In the genomic region with DNA sequence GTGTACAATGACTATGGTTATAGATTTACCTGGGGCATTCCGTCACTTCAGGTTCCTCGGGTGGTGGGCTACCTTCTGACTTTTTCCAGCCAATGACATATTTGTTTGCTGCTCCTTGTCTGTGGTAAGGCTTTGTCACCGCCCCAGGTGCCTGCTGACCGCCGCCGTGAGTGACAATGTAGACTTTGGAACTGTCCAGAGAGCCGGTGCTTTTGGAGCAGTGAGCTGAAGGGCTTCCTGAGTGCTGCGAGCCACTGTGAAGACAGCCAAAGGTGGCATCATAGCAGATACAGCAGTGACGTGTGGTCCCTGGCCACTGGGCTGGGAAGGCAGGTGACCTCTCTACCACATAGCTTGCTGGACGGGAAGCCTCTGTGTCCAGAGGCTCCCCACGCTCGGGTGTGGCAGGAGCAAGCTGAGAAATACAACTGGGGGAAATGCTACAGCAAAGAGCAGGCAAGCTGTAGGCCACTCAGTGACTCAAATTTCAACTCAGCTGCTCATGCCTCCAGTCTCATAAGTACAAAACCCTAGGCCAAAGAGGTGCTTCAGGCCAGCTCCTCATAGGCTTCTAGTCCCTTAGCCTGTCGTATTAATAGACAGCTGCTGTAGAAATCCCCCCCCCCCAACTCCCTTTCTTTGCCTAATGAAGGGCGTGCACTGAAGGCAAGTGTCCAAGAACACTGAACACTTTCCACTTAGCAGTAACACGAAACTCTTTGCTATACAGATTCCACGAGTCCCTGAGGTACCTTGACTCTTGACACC, we compare ENCODE assay signal across 14 mouse cellular contexts.
A peak's percentile ranks its signal among the peaks of the same experiment; 100 is the strongest.
DNase-seq lines count a peak whose midpoint lies in the region; ATAC-seq and TF ChIP-seq lines count a peak whose summit lies in the region.
"Had no signal": no experiment of that assay in that cellular context is flagged by ENCODE, and none has a peak within 500 bp of the region (broad histone marks: within the 10 kb centered on the region; RNA-seq: fewer than 3 reads in every experiment).

No protein-coding gene starts in this region.

- H3K9ac ChIP-seq in limb, embryonic 14.5 days (ENCODE audit: low read depth, low read length, severe bottlenecking) = no peak overlapping the region
- H3K9ac ChIP-seq in heart, embryonic 14.5 days (ENCODE audit: low read length) = peak overlapping the region; percentile 60
- H3K9ac ChIP-seq: forebrain, embryonic 15.5 days; hindbrain, embryonic 12.5 days; midbrain, embryonic 13.5 days had no signal

- H3K9me3 ChIP-seq in limb, embryonic 14.5 days (ENCODE audit: control insufficient read depth, low read length) = no peaks in the 10 kb centered on the region; the same call in 1 of the 2 replicates
- no peaks in the 10 kb centered on the region for H3K9me3 ChIP-seq in limb, embryonic 10.5 days (replicated peaks)
- H3K9me3 ChIP-seq in heart, embryonic 10.5 days = no peaks in the 10 kb centered on the region
- no peaks in the 10 kb centered on the region for H3K9me3 ChIP-seq in heart, embryonic 14.5 days (ENCODE audit: control insufficient read depth, low read length)
- H3K9me3 ChIP-seq: forebrain, embryonic 15.5 days; hindbrain, embryonic 12.5 days; midbrain, embryonic 13.5 days had no signal

- ATAC-seq in limb, embryonic 14.5 days (ENCODE audit: low FRiP score, low read depth) = peak; percentile 27; the same call in 1 of the 2 replicates
- 0 out of 2 replicates have a peak, but pooled peaks have one; percentile 42 for ATAC-seq in heart, embryonic 14.5 days (ENCODE audit: insufficient number of reproducible peaks, insufficient read depth, low FRiP score, low read depth)
- ATAC-seq: forebrain, embryonic 15.5 days; midbrain, embryonic 13.5 days had no signal

- peaks cover 39% of the 10 kb centered on the region for H3K36me3 ChIP-seq in limb, embryonic 14.5 days (ENCODE audit: control insufficient read depth, insufficient read depth, low read length)
- H3K36me3 ChIP-seq in limb, embryonic 10.5 days = peaks cover 73% of the 10 kb centered on the region
- H3K36me3 ChIP-seq in heart, embryonic 10.5 days = peaks cover 77% of the 10 kb centered on the region
- H3K36me3 ChIP-seq in heart, embryonic 14.5 days (ENCODE audit: control insufficient read depth, insufficient read depth, low read length) = peaks cover 87% of the 10 kb centered on the region

- TF ChIP-seq POLR2A in limb, embryonic 14.5 days (IDR thresholded peaks at IDR 0.05; ENCODE audit: borderline replicate concordance, extremely low read depth, insufficient read depth, insufficient read length) = no peak

- 79% methylated on average over 16 of the region's 16 CpGs for WGBS in limb, embryonic 14.5 days
- WGBS in limb, embryonic 10.5 days = 89% methylated on average over 16 of the region's 16 CpGs
- WGBS in heart, embryonic 10.5 days = 75% methylated on average over 16 of the region's 16 CpGs
- 48% methylated on average over 16 of the region's 16 CpGs for WGBS in heart, embryonic 14.5 days

- no peak overlapping the region for H3K27ac ChIP-seq in limb, embryonic 14.5 days (replicated peaks; ENCODE audit: low read depth, low read length)
- H3K27ac ChIP-seq in limb, embryonic 10.5 days = no peak overlapping the region
- H3K27ac ChIP-seq in heart, embryonic 10.5 days = peak overlapping the region; percentile 74; the same call in 1 of the 2 replicates
- peak overlapping the region; percentile 85 to 93 for H3K27ac ChIP-seq in heart, embryonic 14.5 days (replicated peaks in 1 of 2; ENCODE audit: control insufficient read depth in 1 of 2, insufficient read depth in 1 of 2, low read depth in 2 of 2, low read length in 2 of 2)
- H3K27ac ChIP-seq: forebrain, embryonic 15.5 days; hindbrain, embryonic 12.5 days; layer of hippocampus, adult 2 months; macrophage; midbrain, embryonic 13.5 days had no signal

- H3K4me1 ChIP-seq in limb, embryonic 14.5 days (ENCODE audit: control insufficient read depth, insufficient read depth, low read length) = no peaks in the 10 kb centered on the region
- H3K4me1 ChIP-seq in limb, embryonic 10.5 days = peaks cover 22% of the 10 kb centered on the region
- H3K4me1 ChIP-seq in heart, embryonic 10.5 days = peaks cover 62% of the 10 kb centered on the region
- peaks cover 32 to 47% of the 10 kb centered on the region in 2 experiments for H3K4me1 ChIP-seq in heart, embryonic 14.5 days (ENCODE audit: control insufficient read depth in 2 of 2, insufficient read depth in 2 of 2, low read length in 2 of 2)
- H3K4me1 ChIP-seq: forebrain, embryonic 15.5 days; hindbrain, embryonic 12.5 days had no signal

- H3K4me3 ChIP-seq in limb, embryonic 14.5 days (replicated peaks; ENCODE audit: low read length) = no peak overlapping the region
- H3K4me3 ChIP-seq in limb, embryonic 10.5 days = no peak overlapping the region
- H3K4me3 ChIP-seq in heart, embryonic 10.5 days = no peak overlapping the region
- no peak overlapping the region for H3K4me3 ChIP-seq in heart, embryonic 14.5 days (ENCODE audit: control insufficient read depth in 1 of 2, insufficient read depth in 1 of 2, low read depth in 1 of 2, low read length in 2 of 2)
- H3K4me3 ChIP-seq: forebrain, embryonic 15.5 days; hindbrain, embryonic 12.5 days; layer of hippocampus, adult 2 months; midbrain, embryonic 13.5 days had no signal

- DNase-seq in limb, embryonic 14.5 days (ENCODE audit: low spot score) = peak; percentile 38
- DNase-seq in limb, embryonic 10.5 days (ENCODE audit: low spot score) = no peak
- no peak for DNase-seq in heart, embryonic 10.5 days (ENCODE audit: low spot score)
- DNase-seq in lung, postnatal 36 days = peak; percentile 33
- DNase-seq in frontal cortex, postnatal 25 days (ENCODE audit: low spot score in 2 of 2) = no peak
- no peak for DNase-seq in MN1 (ENCODE audit: low spot score)
- DNase-seq: cerebellum, adult 11-12 months; thymus, adult 2 months had no signal

- no peaks in the 10 kb centered on the region for H3K27me3 ChIP-seq in limb, embryonic 14.5 days (ENCODE audit: control insufficient read depth, insufficient read depth, low read length)
- H3K27me3 ChIP-seq in limb, embryonic 10.5 days (ENCODE audit: low read depth, poor library complexity, severe bottlenecking) = no peaks in the 10 kb centered on the region
- no peaks in the 10 kb centered on the region for H3K27me3 ChIP-seq in heart, embryonic 10.5 days (ENCODE audit: insufficient read depth, poor library complexity, severe bottlenecking)
- no peaks in the 10 kb centered on the region for H3K27me3 ChIP-seq in heart, embryonic 14.5 days (ENCODE audit: control insufficient read depth, insufficient read depth, low read length)
- H3K27me3 ChIP-seq: forebrain, embryonic 15.5 days; hindbrain, embryonic 12.5 days; midbrain, embryonic 13.5 days had no signal

- H3K4me2 ChIP-seq in limb, embryonic 14.5 days (replicated peaks; ENCODE audit: low read depth, low read length, severe bottlenecking) = no peak overlapping the region
- H3K4me2 ChIP-seq in heart, embryonic 14.5 days (ENCODE audit: low read length) = peak overlapping the region; percentile 31
- H3K4me2 ChIP-seq: forebrain, embryonic 15.5 days; hindbrain, embryonic 12.5 days; midbrain, embryonic 13.5 days had no signal

Comparison
In these comparisons a context has a peak if more than half of its experiments do, and no peak if none do; other contexts are left out.
1. DNase-seq: peak in limb, embryonic 14.5 days (single experiment) and lung, postnatal 36 days (single experiment); none in limb, embryonic 10.5 days (single experiment), heart, embryonic 10.5 days (single experiment), frontal cortex, postnatal 25 days (0 of 2) and MN1 (single experiment).
2. H3K27ac ChIP-seq: peak in heart, embryonic 10.5 days (single experiment) and heart, embryonic 14.5 days (2 of 2); none in limb, embryonic 14.5 days (single experiment) and limb, embryonic 10.5 days (single experiment).